Mouse (Mus musculus) heart, embryonic 16.5 days (tissue): ENCODE data around the gene Rpgr. TPM values are rescaled to one million over a fixed set of nuclear protein-coding genes. Genes with fewer than 3 reads are reported as not detected.

ENCODE experiments used
- ATAC-seq: fragments of 200-750 bp; cut with Nextera tagmentation; replicated peaks from 2 replicates; pipeline ENCODE4 v1.8.0; 2017; ENCODE audit warnings: moderate number of reproducible peaks; ENCODE audit not compliant: insufficient read depth, low FRiP score; ENCODE audit errors: extremely low read depth
- H3K27ac ChIP-seq: fragments of 300-500 bp; sonication (generic); 2 replicates; pipeline ENCODE4 v1.5.1; 2014; ENCODE audit warnings: mild to moderate bottlenecking, low read length, control low read depth, moderate library complexity
- H3K27me3 ChIP-seq: fragments of 300-500 bp; sonication (generic); 2 replicates; pipeline ENCODE4 v1.6.1; 2014; ENCODE audit warnings: low read length, mixed read lengths; ENCODE audit not compliant: control insufficient read depth, insufficient read depth
- H3K36me3 ChIP-seq: fragments of 300-500 bp; sonication (generic); 2 replicates; pipeline ENCODE4 v1.6.1; 2014; ENCODE audit not compliant: control insufficient read depth, insufficient read depth
- H3K4me1 ChIP-seq: fragments of 300-500 bp; sonication (generic); 2 replicates; pipeline ENCODE4 v1.6.1; 2014; ENCODE audit warnings: low read length, mixed read lengths; ENCODE audit not compliant: control insufficient read depth, insufficient read depth
- H3K4me2 ChIP-seq: fragments of 300-500 bp; sonication (generic); 2 replicates; pipeline ENCODE4 v1.6.1; 2014; ENCODE audit warnings: low read depth, mild to moderate bottlenecking, control low read depth, low read length
- H3K4me3 ChIP-seq: fragments of 300-500 bp; sonication (generic); 2 replicates; pipeline ENCODE4 v1.5.1; 2014; ENCODE audit warnings: mild to moderate bottlenecking, control low read depth, low read length
- H3K9ac ChIP-seq: fragments of 300-500 bp; sonication (generic); 2 replicates; pipeline ENCODE4 v1.6.1; 2014; ENCODE audit warnings: low read length, control low read depth
- H3K9me3 ChIP-seq: fragments of 300-500 bp; sonication (generic); replicated peaks from 2 replicates; pipeline ENCODE4 v1.6.1; 2016; ENCODE audit warnings: low read length; ENCODE audit not compliant: control insufficient read depth
- WGBS: fragments of 180-500 bp; shearing (Covaris S2); extraction: QIAGEN DNeasy Blood & Tissue Kit; methylation state at CpG from one replicate; pipeline ENCODE4 v1.1.7; 2014; 5-methylcytosine and 5-hydroxymethylcytosine counted together
- polyA plus RNA-seq: library from polyadenylated mRNA; unstranded; fragments of >200 nt; fragmentation: Nextera tagmentation; extraction: Ambion mirVana; gene quantifications from 2 replicates; pipeline ENCODE4 v1.2.1, GENCODE M21; 2015

Gene Rpgr
- polyA plus RNA-seq: 8.5 and 9.8 TPM in 2 replicates

GRCm38 (mm10) chrX:10216410-10216949, at the start of gene Rpgr:
Gene Rpgr, minus strand, starts transcription at chrX:10216920.
- Histone ChIP-seq H3K9me3 (no peaks in the 10 kb centered on the region), H3K27me3 (no peaks in the 10 kb centered on the region), H3K27ac (peak within 1 kb of the TSS; percentile 81), H3K9ac (peak within 1 kb of the TSS; percentile 72), H3K4me3 (peak within 1 kb of the TSS; percentile 65), H3K4me2 (peak within 1 kb of the TSS; percentile 60), H3K36me3 (no peaks in the 10 kb centered on the region), H3K4me1 (no peaks in the 10 kb centered on the region)
- WGBS: 7% methylated on average over 41 of the region's 47 CpGs
- peak; percentile 97 for ATAC-seq

DNA sequence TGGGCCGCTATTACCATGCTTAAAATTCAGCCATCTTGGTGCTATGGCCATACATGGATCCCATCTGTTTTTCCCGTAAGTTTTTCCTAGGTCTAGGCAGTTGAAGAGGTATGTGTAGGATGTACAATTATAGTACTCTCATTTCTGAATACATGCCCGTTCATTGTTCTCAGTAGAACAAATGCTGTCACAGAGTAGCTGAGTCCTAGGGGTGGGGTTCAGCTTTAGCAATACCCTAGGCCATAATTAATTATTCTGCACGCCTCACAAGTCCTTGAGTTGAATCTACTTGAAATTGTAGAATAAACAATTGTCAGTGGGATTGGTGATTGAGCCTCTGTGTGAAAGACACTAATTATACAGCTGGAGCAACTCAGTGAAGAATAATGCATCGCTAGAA, 41.5 kb upstream of the Rpgr start:
- no peak for ATAC-seq
- Histone ChIP-seq H3K27me3 (no peaks in the 10 kb centered on the region), H3K36me3 (no peaks in the 10 kb centered on the region), H3K9me3 (no peaks in the 10 kb centered on the region), H3K4me1 (no peaks in the 10 kb centered on the region), H3K27ac (no peak overlapping the region), H3K4me3 (no peak overlapping the region), H3K9ac (no peak overlapping the region), H3K4me2 (no peak overlapping the region)
- 68% methylated on average over 5 of the region's 5 CpGs for WGBS

GRCm38 (mm10) chrX:10257774-10258173, 41.1 kb upstream of the Rpgr start:
- Histone ChIP-seq H3K27me3 (no peaks in the 10 kb centered on the region), H3K4me2 (no peak overlapping the region), H3K9ac (no peak overlapping the region), H3K36me3 (no peaks in the 10 kb centered on the region), H3K4me3 (no peak overlapping the region), H3K27ac (no peak overlapping the region), H3K9me3 (no peaks in the 10 kb centered on the region), H3K4me1 (no peaks in the 10 kb centered on the region)
- ATAC-seq: no peak
- WGBS: 48% methylated on average over 1 of the region's 1 CpGs

- H3K4me2 ChIP-seq: no peak within 1 kb of the TSS
- no peaks in the 10 kb centered on the region for H3K9me3 ChIP-seq
- H3K27ac ChIP-seq: no peak within 1 kb of the TSS
- no peak within 1 kb of the TSS for H3K4me3 ChIP-seq
- no peak within 1 kb of the TSS for H3K9ac ChIP-seq
- H3K27me3 ChIP-seq: no peaks in the 10 kb centered on the region
- H3K36me3 ChIP-seq: no peaks in the 10 kb centered on the region
- H3K4me1 ChIP-seq: no peaks in the 10 kb centered on the region
- 38% methylated on average over 2 of the region's 2 CpGs for WGBS
- ATAC-seq: no peak
Measured at GRCm38 (mm10) chrX:10251852-10252504, 35.3 kb upstream of the Rpgr start, which contains the start of gene Otc. Gene Otc, plus strand, starts transcription at chrX:10252305.

DNA sequence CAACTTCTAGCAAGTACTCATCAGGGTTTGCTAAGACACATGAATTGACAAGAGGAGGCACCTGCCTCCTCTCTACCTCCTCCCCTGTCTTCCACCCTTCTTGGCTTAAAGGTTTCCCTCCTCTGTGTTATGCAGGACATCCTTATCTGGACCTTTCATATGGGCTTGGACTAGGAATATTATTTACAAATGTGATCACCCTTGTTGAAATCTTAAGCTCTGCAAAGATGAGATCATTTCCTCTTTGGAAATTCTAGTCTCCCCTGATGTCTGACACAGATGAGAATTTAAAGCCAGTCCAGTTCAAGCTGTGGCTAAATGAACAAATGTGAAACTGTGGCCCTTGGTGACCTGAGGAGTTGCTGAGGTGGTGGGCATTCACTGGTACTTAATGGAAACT, 34.6 kb upstream of the Rpgr start:
- Histone ChIP-seq H3K36me3 (no peaks in the 10 kb centered on the region), H3K4me3 (no peak overlapping the region), H3K4me2 (no peak overlapping the region), H3K9ac (no peak overlapping the region), H3K27me3 (no peaks in the 10 kb centered on the region), H3K9me3 (no peaks in the 10 kb centered on the region), H3K4me1 (no peaks in the 10 kb centered on the region), H3K27ac (no peak overlapping the region)
- no peak for ATAC-seq

DNA sequence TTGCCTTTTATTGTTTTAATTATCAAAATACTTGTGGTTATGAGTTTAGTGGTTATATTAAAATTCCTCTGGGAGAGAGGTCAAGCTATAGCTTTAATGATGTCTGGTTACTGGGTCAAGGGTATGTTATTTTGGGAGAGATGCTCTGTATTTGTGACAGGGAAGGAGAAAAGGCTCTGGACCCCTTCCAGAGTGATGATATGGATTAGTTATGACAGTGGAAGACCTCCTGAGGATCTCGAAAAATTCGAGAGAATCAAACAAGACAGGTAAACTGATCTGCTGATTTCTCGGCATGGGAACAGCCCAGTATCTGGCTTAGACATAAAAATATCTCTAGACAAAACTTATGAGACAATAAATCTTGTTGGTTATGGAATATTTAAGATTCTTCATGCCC, 27.2 kb upstream of the Rpgr start:
- no peaks in the 10 kb centered on the region for H3K9me3 ChIP-seq
- H3K36me3 ChIP-seq: no peaks in the 10 kb centered on the region
- WGBS: 70% methylated on average over 3 of the region's 3 CpGs
- no peak overlapping the region for H3K4me2 ChIP-seq
- ATAC-seq: no peak
- H3K4me3 ChIP-seq: no peak overlapping the region
- H3K4me1 ChIP-seq: no peaks in the 10 kb centered on the region
- H3K27ac ChIP-seq: no peak overlapping the region
- no peaks in the 10 kb centered on the region for H3K27me3 ChIP-seq
- no peak overlapping the region for H3K9ac ChIP-seq

DNA sequence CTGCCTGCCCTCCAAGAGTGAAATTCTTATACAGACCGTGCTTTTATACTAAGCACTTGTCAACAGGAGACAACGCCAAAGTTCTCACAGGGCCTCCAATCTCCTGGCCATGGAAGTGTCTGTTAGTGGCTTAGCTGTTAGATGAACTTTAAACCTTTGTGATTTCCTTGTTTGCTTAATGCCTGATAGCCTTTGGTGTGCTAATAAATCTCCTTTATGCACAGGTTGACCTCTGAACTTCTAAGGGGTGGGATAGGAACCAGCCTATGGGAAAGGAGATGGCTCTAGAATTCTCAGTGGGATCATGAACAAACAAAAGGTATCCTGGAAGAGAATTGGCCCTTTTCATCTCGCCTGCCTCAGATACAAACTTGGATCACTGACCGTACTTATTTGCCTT, 22.8 kb upstream of the Rpgr start:
- no peak overlapping the region for H3K9ac ChIP-seq
- no peak for ATAC-seq
- WGBS: 51% methylated on average over 4 of the region's 4 CpGs
- H3K9me3 ChIP-seq: no peaks in the 10 kb centered on the region
- H3K4me1 ChIP-seq: no peaks in the 10 kb centered on the region
- no peak overlapping the region for H3K4me2 ChIP-seq
- H3K36me3 ChIP-seq: no peaks in the 10 kb centered on the region
- H3K27ac ChIP-seq: no peak overlapping the region
- no peaks in the 10 kb centered on the region for H3K27me3 ChIP-seq
- H3K4me3 ChIP-seq: no peak overlapping the region

DNA sequence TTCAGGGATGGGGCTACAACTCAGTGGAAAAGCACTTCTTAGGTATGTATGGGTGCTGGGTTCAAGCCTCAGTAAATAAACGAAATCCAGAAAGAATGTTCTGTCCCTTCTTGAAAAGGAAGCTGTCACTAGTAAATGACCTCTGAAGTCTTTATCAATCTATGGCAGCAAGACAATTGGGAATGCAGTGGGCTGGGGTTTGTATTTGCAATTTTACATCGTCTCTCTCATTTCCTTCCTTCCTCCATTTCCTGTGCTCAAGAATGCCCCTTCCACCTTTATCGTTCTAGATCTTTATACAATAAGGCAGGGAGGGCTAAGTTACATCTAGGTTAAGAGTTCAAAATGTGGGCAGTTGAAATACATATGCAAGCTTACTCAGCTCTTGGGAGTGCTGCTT, 17.9 kb upstream of the Rpgr start:
- no peak overlapping the region for H3K9ac ChIP-seq
- 51% methylated on average over 3 of the region's 3 CpGs for WGBS
- no peak for ATAC-seq

GRCm38 (mm10) chrX:10233051-10233450, 16.3 kb upstream of the Rpgr start:
- no peak overlapping the region for H3K9ac ChIP-seq
- no peaks in the 10 kb centered on the region for H3K4me1 ChIP-seq
- H3K9me3 ChIP-seq: no peaks in the 10 kb centered on the region
- H3K36me3 ChIP-seq: no peaks in the 10 kb centered on the region
- no peak overlapping the region for H3K4me2 ChIP-seq
- no peak for ATAC-seq
- H3K27ac ChIP-seq: no peak overlapping the region
- no peak overlapping the region for H3K4me3 ChIP-seq
- no peaks in the 10 kb centered on the region for H3K27me3 ChIP-seq
- 57% methylated on average over 2 of the region's 2 CpGs for WGBS

More for the DNA sequence above, 17.9 kb upstream of the Rpgr start:
- Histone ChIP-seq H3K4me2 (no peak overlapping the region), H3K4me3 (no peak overlapping the region), H3K36me3 (no peaks in the 10 kb centered on the region), H3K4me1 (no peaks in the 10 kb centered on the region), H3K27ac (no peak overlapping the region), H3K9me3 (no peaks in the 10 kb centered on the region), H3K27me3 (no peaks in the 10 kb centered on the region)
